Mouse (Mus musculus): Measurements from ENCODE around the gene 9230104L09Rik.

Gene 9230104L09Rik

DNA sequence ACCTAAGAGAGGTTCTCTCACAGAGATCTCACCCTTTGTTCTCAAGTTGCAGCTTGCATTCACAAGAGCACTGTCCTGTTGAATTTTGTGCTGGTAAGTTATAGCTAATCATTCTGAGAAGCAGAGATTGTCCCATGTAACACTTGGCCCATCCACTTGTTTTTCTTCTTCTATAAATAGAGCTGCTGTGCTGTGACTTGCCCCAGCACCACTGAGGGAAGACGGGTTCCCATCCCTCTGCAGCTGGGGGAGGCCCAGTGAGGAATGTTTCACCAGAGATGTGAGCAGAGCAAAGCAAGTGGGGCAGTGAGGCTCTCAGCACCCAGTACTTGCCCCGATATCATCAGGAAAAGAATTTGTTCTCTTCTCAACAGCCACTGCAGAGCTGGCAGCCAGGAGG lies at the start of gene 9230104L09Rik:
Gene 9230104L09Rik (minus strand): TSS at position 73 of the 400 bp plus-strand sequence.
- in situ Hi-C loops (cut with MboI, MseI), result loop anchor here (10.0 kb wide), 1 partner anchor 1590 kb away; the partner anchor contains the start of gene Zfp442

- in situ Hi-C loops (cut with MboI, MseI), result loop anchor here (5.0 kb wide), 2 partner anchors 50 to 150 kb away; partner anchors contain the start of gene Cstl1
These were observed 37.4 kb upstream of the 9230104L09Rik start for GRCm38 (mm10) chr2:148902286-148902685.

GRCm38 (mm10) chr2:148900305-148900704 lies 35.5 kb upstream of the 9230104L09Rik start:
- in situ Hi-C loops (cut with MboI, MseI), result loop anchor here (5.0 kb wide), 2 partner anchors 48 to 148 kb away; partner anchors contain the start of gene Cstl1

DNA sequence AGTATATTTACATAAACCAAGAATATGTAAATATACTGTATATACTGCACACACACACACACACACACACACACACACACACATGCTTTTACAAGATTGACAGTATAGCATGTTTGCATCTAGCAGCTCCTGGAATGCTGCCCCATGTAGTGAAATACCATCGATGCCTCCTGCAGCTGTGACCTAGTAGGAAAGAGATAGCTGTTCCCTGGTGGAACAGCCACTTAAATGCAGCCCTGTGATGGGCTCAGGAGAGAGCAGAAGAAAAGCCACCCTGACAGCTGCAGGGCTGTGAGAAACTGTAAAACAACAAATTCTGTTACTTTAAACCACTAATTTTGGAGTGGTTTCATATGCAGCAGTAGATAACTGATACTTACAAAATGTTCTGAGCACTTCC lies 31.4 kb upstream of the 9230104L09Rik start:
- in situ Hi-C loops (cut with MboI, MseI), result no loop called here

GRCm38 (mm10) chr2:148893107-148893506 lies 28.3 kb upstream of the 9230104L09Rik start:
- in situ Hi-C loops (cut with MboI, MseI), result no loop called here

DNA sequence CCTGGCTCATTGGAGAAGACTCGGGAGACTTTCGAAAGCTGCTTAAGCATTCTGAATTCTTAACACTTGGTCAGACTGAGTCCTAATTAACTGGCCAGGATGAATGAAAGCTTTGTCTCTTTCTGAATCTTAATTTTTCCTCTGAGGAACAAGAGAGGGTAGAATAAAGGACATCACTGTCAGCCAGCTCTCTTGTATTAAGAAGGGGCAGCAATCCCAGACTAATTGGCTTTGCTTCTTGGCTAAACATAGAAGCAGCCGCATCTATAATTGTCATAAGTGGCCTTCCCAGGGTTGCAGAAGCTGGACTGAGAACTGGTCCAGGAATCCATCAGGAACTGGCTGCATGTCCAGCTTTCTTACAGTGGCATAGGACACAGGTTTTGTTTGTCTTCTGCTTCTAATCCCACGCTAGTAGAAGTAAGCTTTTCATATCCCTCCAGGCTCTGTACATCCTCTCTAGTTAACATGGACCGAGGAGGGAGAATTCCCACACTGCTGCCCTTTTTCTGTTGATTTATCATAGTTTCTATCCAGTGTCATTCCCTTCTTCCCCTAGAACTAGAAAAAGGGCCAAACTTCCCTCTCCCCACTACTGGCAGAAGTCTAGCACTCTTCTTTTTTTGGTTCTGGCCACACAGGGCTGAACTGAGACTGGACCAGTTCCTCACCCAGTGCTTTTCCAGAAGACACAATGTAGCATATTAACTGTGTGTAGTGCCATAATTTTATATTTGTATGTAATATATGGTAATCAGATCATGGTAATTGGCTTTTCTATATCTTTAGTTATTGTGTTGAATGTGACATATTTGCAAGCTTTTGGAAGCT lies 25.4 kb upstream of the 9230104L09Rik start:
- in situ Hi-C loops (cut with MboI, MseI), result no loop called here

GRCm38 (mm10) chr2:148889331-148890010 lies 24.6 kb upstream of the 9230104L09Rik start:
- in situ Hi-C loops (cut with MboI, MseI), result no loop called here

- in situ Hi-C loops (cut with MboI, MseI), result no loop called here
These were observed 24.0 kb upstream of the 9230104L09Rik start for GRCm38 (mm10) chr2:148888872-148889271.

DNA sequence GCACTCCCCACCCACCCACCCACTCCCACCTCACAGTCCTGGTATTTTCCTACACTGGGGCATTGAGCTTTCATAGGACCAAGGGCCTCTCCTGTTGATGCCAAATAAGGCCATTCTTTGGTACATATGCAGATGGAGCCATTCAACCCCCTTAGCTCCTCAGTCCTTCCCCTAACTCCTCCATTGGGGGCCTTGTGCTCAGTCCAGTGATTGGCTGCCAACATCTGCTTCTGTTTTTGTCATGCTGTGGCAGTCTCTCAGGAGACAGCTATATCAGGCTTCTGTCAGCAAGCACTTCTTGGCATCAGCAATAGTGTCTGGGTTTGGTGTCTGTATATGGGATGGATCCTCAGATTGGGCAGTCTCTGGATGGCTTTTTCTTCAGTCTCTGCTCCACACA lies 19.9 kb upstream of the 9230104L09Rik start:
- in situ Hi-C loops (cut with MboI, MseI), result no loop called here

GRCm38 (mm10) chr2:148879199-148879598 lies 14.4 kb upstream of the 9230104L09Rik start:
- in situ Hi-C loops (cut with MboI, MseI), result no loop called here

GRCm38 (mm10) chr2:148878641-148879130 lies 13.8 kb upstream of the 9230104L09Rik start:
- in situ Hi-C loops (cut with MboI, MseI), result no loop called here

- in situ Hi-C loops (cut with MboI, MseI), result no loop called here
These were observed 12.4 kb upstream of the 9230104L09Rik start for GRCm38 (mm10) chr2:148877016-148877770.

GRCm38 (mm10) chr2:148875335-148875811 lies 10.5 kb upstream of the 9230104L09Rik start, which contains the start of gene Cst3:
Gene Cst3 (minus strand): TSS chr2:148875692.
- in situ Hi-C loops (cut with MboI, MseI), result no loop called here

- in situ Hi-C loops (cut with MboI, MseI), result no loop called here
These were observed 9.9 kb upstream of the 9230104L09Rik start for GRCm38 (mm10) chr2:148874617-148875334.

DNA sequence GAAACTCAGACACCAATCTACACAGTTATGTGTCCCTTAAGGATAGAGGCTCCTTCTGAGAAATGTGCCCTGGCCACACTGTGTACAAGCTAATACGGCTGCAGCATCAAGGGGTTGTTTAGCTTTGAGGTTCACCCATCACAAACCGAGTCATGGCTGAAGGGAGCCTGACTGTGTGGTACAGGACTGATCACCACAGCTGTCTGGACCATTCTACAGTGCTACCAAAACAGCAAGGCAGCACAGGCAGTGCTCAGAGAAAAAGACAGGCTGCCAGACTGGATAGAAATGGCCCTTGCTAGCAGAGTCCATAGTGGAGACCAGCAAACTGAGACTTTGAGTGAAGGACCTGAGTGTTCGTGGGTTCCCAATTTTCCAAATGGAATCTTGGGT lies 9.4 kb upstream of the 9230104L09Rik start:
- in situ Hi-C loops (cut with MboI, MseI), result no loop called here

DNA sequence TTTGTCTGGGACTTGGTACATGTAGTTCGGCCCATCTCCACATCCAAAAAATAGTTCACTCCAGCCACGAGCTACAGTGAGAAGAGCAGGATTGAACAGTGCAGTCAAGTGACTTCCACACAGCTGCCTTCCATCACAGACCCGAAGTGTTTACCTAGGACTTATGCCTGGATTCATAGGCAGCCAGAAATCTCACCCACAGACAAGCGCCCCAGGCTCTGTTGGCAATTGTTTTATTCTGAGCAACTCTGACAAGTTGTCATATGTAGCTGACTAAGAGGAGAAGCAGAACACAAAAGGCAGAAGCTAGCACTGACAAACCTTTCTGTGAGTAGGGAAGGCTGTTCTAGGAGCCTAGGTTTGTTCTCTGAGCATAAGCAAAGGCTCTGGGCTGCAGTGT lies 8.0 kb upstream of the 9230104L09Rik start:
- in situ Hi-C loops (cut with MboI, MseI), result no loop called here

- in situ Hi-C loops (cut with MboI, MseI), result no loop called here
These were observed 5.7 kb upstream of the 9230104L09Rik start for GRCm38 (mm10) chr2:148870526-148870925.

DNA sequence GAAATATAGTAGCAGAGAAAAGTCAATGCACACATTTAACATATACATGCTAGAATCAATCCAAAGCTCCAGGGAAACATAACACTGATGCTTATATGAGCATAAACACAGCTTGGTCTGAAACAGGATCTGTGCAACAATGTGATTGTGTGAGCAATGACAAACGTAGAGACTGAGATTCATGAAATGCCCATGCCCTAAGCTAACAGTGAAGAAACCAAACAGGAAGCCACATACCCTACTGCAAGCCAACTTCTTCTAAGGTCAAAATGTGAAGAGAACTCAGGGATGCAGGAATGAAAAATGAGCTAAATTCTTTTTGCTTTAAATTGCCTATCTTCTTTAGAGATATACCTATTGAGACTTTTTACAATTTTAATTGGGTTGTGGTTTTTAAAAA lies 4.1 kb upstream of the 9230104L09Rik start:
- in situ Hi-C loops (cut with MboI, MseI), result loop anchor here (10.0 kb wide), 1 partner anchor 1586 kb away; the partner anchor contains the start of gene Zfp442

GRCm38 (mm10) chr2:148861693-148862092 lies 3.1 kb downstream of the 9230104L09Rik start:
- in situ Hi-C loops (cut with MboI, MseI), result loop anchor here (10.0 kb wide), 1 partner anchor 1593 kb away; the partner anchor contains the start of gene Zfp442

GRCm38 (mm10) chr2:148860993-148861392 lies 3.8 kb downstream of the 9230104L09Rik start:
- in situ Hi-C loops (cut with MboI, MseI), result loop anchor here (10.0 kb wide), 1 partner anchor 1594 kb away; the partner anchor contains the start of gene Zfp442
